Mouse (Mus musculus) cerebellum, adult 11-12 months (tissue): Measurements from ENCODE around the gene Cldn34b3.
"Not testable (repeated sequence)": the region's sequence is repeated elsewhere in the genome, so short reads cannot be mapped to it uniquely, and the experiment has no call there.

ENCODE experiments used
- DNase-seq: peaks from one replicate; pipeline ENCODE4 v3.0.0; 2022

Gene Cldn34b3

GRCm38 (mm10) chrX:76264004-76264403 lies at the start of gene Cldn34b3:
Gene Cldn34b3, plus strand, starts transcription at chrX:76264304.
- not testable (repeated sequence) for DNase-seq
